Mouse (Mus musculus) spleen, adult 12 weeks (tissue): ENCODE measurements around the gene Car8.

Source experiments
- DNase-seq: peaks from one replicate; pipeline ENCODE4 v3.0.0; 2022; ENCODE audit warnings: low spot score

Car8 gene

GRCm38 (mm10) chr4:8238560-8239305 lies at the start of gene Car8:
Gene Car8, minus strand, starts transcription at chr4:8239041.
- DNase-seq: no peak

- DNase-seq: no peak
Measured at GRCm38 (mm10) chr4:8284934-8285333, 46.1 kb upstream of the Car8 start.

- DNase-seq: no peak
Measured at GRCm38 (mm10) chr4:8278159-8278558, 39.3 kb upstream of the Car8 start.

- DNase-seq: no peak
Measured at GRCm38 (mm10) chr4:8249805-8250204, 11.0 kb upstream of the Car8 start.

GRCm38 (mm10) chr4:8245495-8246063 lies 6.7 kb upstream of the Car8 start:
- DNase-seq: no peak

GRCm38 (mm10) chr4:8245062-8245461 lies 6.2 kb upstream of the Car8 start:
- DNase-seq: no peak

GRCm38 (mm10) chr4:8239699-8240098 lies 858 bp upstream of the Car8 start:
- DNase-seq: no peak

- DNase-seq: no peak
Measured at GRCm38 (mm10) chr4:8239306-8239670, 447 bp upstream of the Car8 start.

- no peak for DNase-seq
Measured at GRCm38 (mm10) chr4:8232393-8233111, 6.3 kb downstream of the Car8 start.

- no peak for DNase-seq
Measured at GRCm38 (mm10) chr4:8231291-8231871, 7.5 kb downstream of the Car8 start.

GRCm38 (mm10) chr4:8229661-8230298 lies 9.1 kb downstream of the Car8 start:
- no peak for DNase-seq

- DNase-seq: no peak
Measured at GRCm38 (mm10) chr4:8218941-8219340, 19.9 kb downstream of the Car8 start.

- no peak for DNase-seq
Measured at GRCm38 (mm10) chr4:8218004-8218403, 20.8 kb downstream of the Car8 start.

GRCm38 (mm10) chr4:8217272-8217671 lies 21.6 kb downstream of the Car8 start:
- no peak for DNase-seq

GRCm38 (mm10) chr4:8216551-8216950 lies 22.3 kb downstream of the Car8 start:
- DNase-seq: no peak

- DNase-seq: no peak
Measured at GRCm38 (mm10) chr4:8213661-8214060, 25.2 kb downstream of the Car8 start.

GRCm38 (mm10) chr4:8212873-8213569 lies 25.8 kb downstream of the Car8 start:
- DNase-seq: no peak

GRCm38 (mm10) chr4:8210452-8210851 lies 28.4 kb downstream of the Car8 start:
- no peak for DNase-seq

GRCm38 (mm10) chr4:8207924-8208323 lies 30.9 kb downstream of the Car8 start:
- no peak for DNase-seq

GRCm38 (mm10) chr4:8206918-8207573 lies 31.8 kb downstream of the Car8 start:
- DNase-seq: no peak

- no peak for DNase-seq
Measured at GRCm38 (mm10) chr4:8205089-8205649, 33.7 kb downstream of the Car8 start.
